Mouse (Mus musculus) embryonic facial prominence, embryonic 13.5 days (tissue): ENCODE measurements at regions not wholly inside any gene's neighbourhood (a gene's known extent, or its start where the extent isn't known, plus 50 kb on each side); places are given as distances from the start of the nearest gene placed in this dataset.
A peak's percentile ranks its signal among the peaks of the same experiment; 100 is the strongest.
"Not testable (repeated sequence)": the region's sequence is repeated elsewhere in the genome, so short reads cannot be mapped to it uniquely, and the experiment has no call there.

ENCODE experiments used
- ATAC-seq: fragments of 200-750 bp; cut with Nextera tagmentation; 2 replicates; pipeline ENCODE4 v1.8.0; 2017; ENCODE audit warnings: low read depth; ENCODE audit not compliant: insufficient number of reproducible peaks, insufficient read depth, low FRiP score, low TSS enrichment
- H3K27ac ChIP-seq: fragments of 300-500 bp; sonication (generic); 2 replicates; pipeline ENCODE4 v1.5.1; 2015; ENCODE audit warnings: moderate library complexity, mild to moderate bottlenecking, inconsistent platforms
- H3K27me3 ChIP-seq: fragments of 300-500 bp; sonication (generic); 2 replicates; pipeline ENCODE4 v1.6.1; 2015; ENCODE audit warnings: mild to moderate bottlenecking, inconsistent platforms
- H3K36me3 ChIP-seq: fragments of 300-500 bp; sonication (generic); 2 replicates; pipeline ENCODE4 v1.6.1; 2015; ENCODE audit warnings: mild to moderate bottlenecking, inconsistent platforms
- H3K4me1 ChIP-seq: fragments of 300-500 bp; sonication (generic); 2 replicates; pipeline ENCODE4 v1.6.1; 2015; ENCODE audit warnings: inconsistent platforms
- H3K4me2 ChIP-seq: fragments of 300-500 bp; sonication (generic); 2 replicates; pipeline ENCODE4 v1.6.1; 2015; ENCODE audit warnings: moderate library complexity, mild to moderate bottlenecking, inconsistent platforms
- H3K4me3 ChIP-seq: fragments of 300-500 bp; sonication (generic); 2 replicates; pipeline ENCODE4 v1.5.1; 2015; ENCODE audit warnings: mild to moderate bottlenecking, inconsistent platforms
- H3K9ac ChIP-seq: fragments of 300-500 bp; sonication (generic); 2 replicates; pipeline ENCODE4 v1.6.1; 2015; ENCODE audit warnings: mild to moderate bottlenecking, inconsistent platforms
- H3K9me3 ChIP-seq: fragments of 300-500 bp; sonication (generic); 2 replicates; pipeline ENCODE4 v1.6.1; 2016; ENCODE audit warnings: inconsistent platforms
- WGBS: fragments of 180-500 bp; shearing (Covaris S2); methylation state at CpG from one replicate; pipeline ENCODE4 v1.1.7; 2015; ENCODE audit warnings: mixed read lengths; 5-methylcytosine and 5-hydroxymethylcytosine counted together

GRCm38 (mm10) chr3:16533643-16534042 lies 527.4 kb upstream of the Gm5150 start:
- ATAC-seq = no peak
- no peaks in the 10 kb centered on the region for H3K9me3 ChIP-seq

GRCm38 (mm10) chr3:16527511-16527910 lies 521.3 kb upstream of the Gm5150 start:
- not testable (repeated sequence) for H3K36me3 ChIP-seq, H3K27ac ChIP-seq, H3K9me3 ChIP-seq, H3K9ac ChIP-seq, H3K4me2 ChIP-seq, ATAC-seq, H3K27me3 ChIP-seq, H3K4me3 ChIP-seq, H3K4me1 ChIP-seq
- 84% methylated on average over 6 of the region's 6 CpGs for WGBS

More at GRCm38 (mm10) chr3:16533643-16534042, 527.4 kb upstream of the Gm5150 start:
- Histone ChIP-seq H3K9ac (no peak overlapping the region), H3K36me3 (no peaks in the 10 kb centered on the region), H3K27ac (no peak overlapping the region), H3K27me3 (no peaks in the 10 kb centered on the region), H3K4me1 (no peaks in the 10 kb centered on the region), H3K4me3 (no peak overlapping the region), H3K4me2 (no peak overlapping the region)

- H3K36me3 ChIP-seq, H3K9me3 ChIP-seq, H3K4me2 ChIP-seq, H3K4me1 ChIP-seq, H3K4me3 ChIP-seq, H3K27ac ChIP-seq, H3K9ac ChIP-seq, H3K27me3 ChIP-seq, ATAC-seq: not testable (repeated sequence)
- WGBS = 82% methylated on average over 3 of the region's 3 CpGs
These were observed 482.2 kb upstream of the Gm5150 start for GRCm38 (mm10) chr3:16488431-16488830.

- ATAC-seq = no peak
- Histone ChIP-seq H3K27me3 (no peaks in the 10 kb centered on the region), H3K27ac (no peak overlapping the region), H3K4me1 (no peaks in the 10 kb centered on the region), H3K9ac (no peak overlapping the region), H3K4me3 (no peak overlapping the region), H3K4me2 (no peak overlapping the region), H3K36me3 (no peaks in the 10 kb centered on the region), H3K9me3 (no peaks in the 10 kb centered on the region)
- 53% methylated on average over 1 of the region's 1 CpGs for WGBS
These were observed 476.5 kb upstream of the Gm5150 start for GRCm38 (mm10) chr3:16482750-16483149.

GRCm38 (mm10) chr3:16471360-16471759 lies 465.1 kb upstream of the Gm5150 start:
- H3K27me3 ChIP-seq = no peaks in the 10 kb centered on the region
- H3K4me1 ChIP-seq = no peaks in the 10 kb centered on the region
- no peak overlapping the region for H3K9ac ChIP-seq
- no peaks in the 10 kb centered on the region for H3K9me3 ChIP-seq
- H3K4me2 ChIP-seq = no peak overlapping the region
- ATAC-seq = no peak
- H3K4me3 ChIP-seq = no peak overlapping the region
- no peak overlapping the region for H3K27ac ChIP-seq
- 83% methylated on average over 1 of the region's 1 CpGs for WGBS
- H3K36me3 ChIP-seq = no peaks in the 10 kb centered on the region

GRCm38 (mm10) chr3:16466388-16466787 lies 460.2 kb upstream of the Gm5150 start:
- peak overlapping the region; percentile 53 for H3K4me2 ChIP-seq
- no peaks in the 10 kb centered on the region for H3K36me3 ChIP-seq
- WGBS = 7% methylated on average over 9 of the region's 9 CpGs
- no peaks in the 10 kb centered on the region for H3K4me1 ChIP-seq
- H3K9ac ChIP-seq = no peak overlapping the region
- no peak for ATAC-seq
- no peaks in the 10 kb centered on the region for H3K9me3 ChIP-seq
- H3K27ac ChIP-seq = no peak overlapping the region
- H3K4me3 ChIP-seq = peak overlapping the region; percentile 24
- H3K27me3 ChIP-seq = no peaks in the 10 kb centered on the region

- WGBS = 58% methylated on average over 3 of the region's 3 CpGs
- no peak overlapping the region for H3K27ac ChIP-seq
These were observed 459.1 kb upstream of the Gm5150 start for GRCm38 (mm10) chr3:16465357-16465756.

GRCm38 (mm10) chr3:16464301-16464700 lies 458.1 kb upstream of the Gm5150 start:
- Histone ChIP-seq H3K4me2 (no peak overlapping the region), H3K9me3 (no peaks in the 10 kb centered on the region), H3K36me3 (no peaks in the 10 kb centered on the region), H3K4me1 (no peaks in the 10 kb centered on the region), H3K9ac (no peak overlapping the region), H3K27ac (no peak overlapping the region), H3K4me3 (no peak overlapping the region), H3K27me3 (no peaks in the 10 kb centered on the region)
- 74% methylated on average over 2 of the region's 2 CpGs for WGBS
- ATAC-seq = no peak

More at GRCm38 (mm10) chr3:16465357-16465756, 459.1 kb upstream of the Gm5150 start:
- H3K9me3 ChIP-seq = no peaks in the 10 kb centered on the region
- H3K27me3 ChIP-seq = no peaks in the 10 kb centered on the region
- no peaks in the 10 kb centered on the region for H3K36me3 ChIP-seq
- no peak overlapping the region for H3K4me3 ChIP-seq
- no peak for ATAC-seq
- H3K9ac ChIP-seq = no peak overlapping the region
- no peak overlapping the region for H3K4me2 ChIP-seq
- H3K4me1 ChIP-seq = no peaks in the 10 kb centered on the region

- Histone ChIP-seq H3K9me3 (no peaks in the 10 kb centered on the region), H3K4me3 (no peak overlapping the region), H3K36me3 (no peaks in the 10 kb centered on the region), H3K27ac (no peak overlapping the region), H3K4me2 (no peak overlapping the region), H3K9ac (no peak overlapping the region), H3K4me1 (no peaks in the 10 kb centered on the region), H3K27me3 (no peaks in the 10 kb centered on the region)
- no peak for ATAC-seq
These were observed 426.8 kb upstream of the Gm5150 start for GRCm38 (mm10) chr3:16433033-16433432.

- ATAC-seq = no peak
- H3K9me3 ChIP-seq = no peaks in the 10 kb centered on the region
- no peak overlapping the region for H3K27ac ChIP-seq
- no peaks in the 10 kb centered on the region for H3K36me3 ChIP-seq
- H3K4me3 ChIP-seq = no peak overlapping the region
- no peak overlapping the region for H3K9ac ChIP-seq
- H3K27me3 ChIP-seq = no peaks in the 10 kb centered on the region
- H3K4me2 ChIP-seq = no peak overlapping the region
- no peaks in the 10 kb centered on the region for H3K4me1 ChIP-seq
These were observed 425.5 kb upstream of the Gm5150 start for GRCm38 (mm10) chr3:16431819-16432115.

- no peaks in the 10 kb centered on the region for H3K9me3 ChIP-seq
- ATAC-seq = no peak
- 28% methylated on average over 3 of the region's 3 CpGs for WGBS
These were observed 425.0 kb upstream of the Gm5150 start for GRCm38 (mm10) chr3:16431082-16431818.

More at GRCm38 (mm10) chr3:16431082-16431818, 425.0 kb upstream of the Gm5150 start:
- H3K36me3 ChIP-seq = no peaks in the 10 kb centered on the region
- no peak overlapping the region for H3K4me2 ChIP-seq
- H3K9ac ChIP-seq = no peak overlapping the region
- no peaks in the 10 kb centered on the region for H3K27me3 ChIP-seq
- no peak overlapping the region for H3K4me3 ChIP-seq
- no peaks in the 10 kb centered on the region for H3K4me1 ChIP-seq
- no peak overlapping the region for H3K27ac ChIP-seq
